Mouse (Mus musculus): ENCODE results near the gene Dnajb4.

The Dnajb4 gene

GRCm38 (mm10) chr3:152209967-152210634, at the start of gene Dnajb4, which contains the start of gene Fubp1:
Gene Dnajb4 (minus strand): TSS chr3:152210302.
Gene Fubp1 (plus strand): TSS chr3:152210422.
- DNase-seq = peak; percentile 100

GRCm38 (mm10) chr3:152259409-152259808, 49.3 kb upstream of the Dnajb4 start:
- peak; percentile 60 for DNase-seq

GRCm38 (mm10) chr3:152257528-152257927, 47.4 kb upstream of the Dnajb4 start:
- no peak for DNase-seq

GRCm38 (mm10) chr3:152250487-152250886, 40.4 kb upstream of the Dnajb4 start:
- DNase-seq = no peak

- no peak for DNase-seq
Measured at GRCm38 (mm10) chr3:152247708-152248107, 37.6 kb upstream of the Dnajb4 start.

GRCm38 (mm10) chr3:152245273-152245910, 35.3 kb upstream of the Dnajb4 start:
- no peak for DNase-seq

- no peak for DNase-seq
Measured at GRCm38 (mm10) chr3:152243304-152243703, 33.2 kb upstream of the Dnajb4 start.

- DNase-seq = no peak
Measured at GRCm38 (mm10) chr3:152241098-152241497, 31.0 kb upstream of the Dnajb4 start.

- DNase-seq = no peak
Measured at GRCm38 (mm10) chr3:152239592-152239991, 29.5 kb upstream of the Dnajb4 start.

- DNase-seq = no peak
Measured at GRCm38 (mm10) chr3:152238836-152239235, 28.7 kb upstream of the Dnajb4 start.

- DNase-seq = no peak
Measured at GRCm38 (mm10) chr3:152235805-152236204, 25.7 kb upstream of the Dnajb4 start.

- no peak for DNase-seq
Measured at GRCm38 (mm10) chr3:152235238-152235637, 25.1 kb upstream of the Dnajb4 start.

GRCm38 (mm10) chr3:152231333-152232100, 21.4 kb upstream of the Dnajb4 start:
- no peak for DNase-seq

GRCm38 (mm10) chr3:152229271-152229670, 19.2 kb upstream of the Dnajb4 start:
- DNase-seq = no peak

GRCm38 (mm10) chr3:152228843-152229242, 18.7 kb upstream of the Dnajb4 start:
- no peak for DNase-seq

GRCm38 (mm10) chr3:152225906-152226305, 15.8 kb upstream of the Dnajb4 start:
- DNase-seq = no peak

GRCm38 (mm10) chr3:152224918-152225317, 14.8 kb upstream of the Dnajb4 start:
- no peak for DNase-seq

- no peak for DNase-seq
Measured at GRCm38 (mm10) chr3:152213416-152213815, 3.3 kb upstream of the Dnajb4 start.

GRCm38 (mm10) chr3:152211731-152212279, 1.7 kb upstream of the Dnajb4 start:
- DNase-seq = no peak

- peak; percentile 75 for DNase-seq
Measured at GRCm38 (mm10) chr3:152210728-152211391, 758 bp upstream of the Dnajb4 start.

- no peak for DNase-seq
Measured at GRCm38 (mm10) chr3:152209177-152209966, 730 bp downstream of the Dnajb4 start.
